Mouse (Mus musculus): Measurements from ENCODE around the gene Desi1.

DNA sequence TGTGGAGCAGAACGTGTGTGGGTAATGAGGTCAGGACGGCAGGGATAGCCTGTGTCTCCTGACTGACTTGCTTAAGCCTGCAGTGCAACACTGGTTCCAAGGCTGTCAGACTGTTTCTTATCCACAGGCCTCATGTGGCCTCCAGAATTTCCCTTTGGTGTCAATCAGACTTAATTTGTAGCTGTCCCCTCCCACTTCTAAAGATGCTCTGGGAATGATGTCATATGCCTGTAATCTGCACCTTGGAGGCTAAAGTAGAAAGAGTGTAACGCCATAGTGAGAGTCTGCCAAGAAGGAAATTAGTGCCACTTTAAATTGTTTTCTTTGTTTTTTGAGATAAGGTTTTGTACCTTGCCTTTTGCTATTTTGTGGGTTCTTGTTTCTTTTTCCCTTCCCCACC, 14.4 kb downstream of the Desi1 start:
- TF ChIP-seq CTCF (IDR thresholded peaks at IDR 0.05; ENCODE audit: low read depth): no peak
- TF ChIP-seq EP300 (IDR thresholded peaks at IDR 0.05; ENCODE audit: low read depth): no peak
